Mouse (Mus musculus) lung, postnatal 14 days (tissue): Measurements from ENCODE around the gene Gtpbp1.
A peak's percentile ranks its signal among the peaks of the same experiment; 100 is the strongest.

Source experiments
- DNase-seq: peaks from one replicate; pipeline ENCODE4 v3.0.0; 2021

The Gtpbp1 gene

DNA sequence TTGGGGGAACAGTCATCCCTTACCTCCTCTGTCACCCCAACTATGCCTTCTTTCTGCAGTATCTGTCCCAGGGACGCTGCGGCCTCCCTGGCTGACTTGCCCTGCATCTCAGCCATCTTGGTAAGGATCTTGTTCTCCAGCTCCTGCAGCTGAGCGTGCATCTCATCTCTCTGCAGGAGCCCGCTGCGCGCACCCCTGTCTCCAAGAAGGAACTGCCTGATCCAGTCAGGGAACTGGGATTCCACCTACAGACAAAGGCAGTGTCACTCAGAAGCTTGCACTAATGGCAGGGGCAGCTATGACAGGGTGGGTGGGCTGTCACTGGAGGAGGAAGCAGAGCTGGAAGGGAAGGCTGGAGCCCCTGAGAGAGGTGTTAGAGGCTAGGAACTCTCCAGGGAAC is 37.2 kb downstream of the Gtpbp1 start:
- no peak for DNase-seq

DNA sequence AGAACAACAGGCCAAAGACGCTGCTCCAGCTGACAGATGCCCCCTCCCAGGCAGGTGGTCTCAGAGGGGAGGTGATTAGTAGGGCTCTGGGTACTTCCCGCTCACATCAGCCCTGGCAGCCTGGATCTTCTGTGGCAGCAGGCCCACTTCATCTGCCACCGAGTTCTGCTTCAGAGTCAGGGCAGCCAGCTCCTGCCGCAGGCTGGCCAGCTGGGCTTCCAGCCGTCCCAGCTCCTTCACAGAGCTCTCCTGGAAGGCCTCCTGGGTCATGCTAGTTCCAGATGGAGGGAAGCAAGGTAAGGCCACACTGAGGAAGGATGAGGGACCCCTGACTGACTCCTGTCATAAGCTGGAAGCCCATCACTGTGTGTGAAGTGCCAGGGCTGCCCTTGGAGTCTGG is 37.7 kb downstream of the Gtpbp1 start:
- DNase-seq = no peak

DNA sequence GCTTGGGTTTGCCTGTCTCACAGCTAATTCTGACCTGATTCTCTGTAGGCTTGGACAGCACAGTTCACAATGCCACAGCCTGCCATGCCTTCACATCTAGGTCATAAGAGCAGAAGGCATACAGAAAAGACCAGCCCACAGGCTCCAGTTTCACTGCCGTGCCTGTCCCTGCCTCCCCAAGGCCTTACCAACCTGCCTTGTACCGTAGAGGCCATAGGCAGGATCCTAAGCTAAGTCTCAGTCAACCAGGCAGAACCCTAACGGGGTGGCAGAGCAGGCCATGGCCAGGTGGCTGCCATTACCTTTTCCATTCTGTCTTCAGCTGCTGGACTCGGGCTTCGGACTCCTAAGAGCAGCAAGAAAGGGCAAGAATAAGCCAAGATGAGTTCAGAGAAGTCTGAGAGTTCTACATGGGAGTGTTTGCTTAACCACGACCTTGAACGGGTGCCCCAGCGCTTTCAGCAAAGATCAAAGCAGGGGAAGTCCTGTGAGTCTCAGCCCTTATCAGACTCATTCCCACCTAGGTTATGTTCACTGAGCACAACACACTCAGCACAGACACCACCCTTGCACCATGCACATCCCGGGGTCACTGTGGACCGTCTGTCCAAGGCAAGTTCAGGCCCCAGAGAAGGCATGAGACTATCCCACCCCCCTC is 38.2 kb downstream of the Gtpbp1 start:
- no peak for DNase-seq

DNA sequence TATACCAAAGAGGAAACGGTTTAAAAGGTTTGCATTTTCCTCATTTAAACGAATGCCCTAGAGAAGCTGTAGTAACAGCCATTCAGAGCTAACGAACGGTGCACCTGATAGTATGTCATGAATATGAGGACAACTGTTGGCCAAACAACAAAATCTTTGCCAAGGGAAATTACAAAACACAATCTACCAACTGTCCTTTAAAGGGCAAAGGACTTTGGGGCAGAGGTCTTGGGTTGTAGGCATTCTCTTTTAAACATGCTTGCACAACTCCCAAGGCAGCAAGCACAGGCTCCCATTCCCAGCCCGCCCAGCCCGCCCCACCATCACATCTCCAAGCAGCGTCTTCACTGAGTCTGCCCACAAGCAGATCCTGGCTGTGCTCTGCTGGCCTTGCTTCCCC is 40.9 kb downstream of the Gtpbp1 start:
- DNase-seq = no peak

DNA sequence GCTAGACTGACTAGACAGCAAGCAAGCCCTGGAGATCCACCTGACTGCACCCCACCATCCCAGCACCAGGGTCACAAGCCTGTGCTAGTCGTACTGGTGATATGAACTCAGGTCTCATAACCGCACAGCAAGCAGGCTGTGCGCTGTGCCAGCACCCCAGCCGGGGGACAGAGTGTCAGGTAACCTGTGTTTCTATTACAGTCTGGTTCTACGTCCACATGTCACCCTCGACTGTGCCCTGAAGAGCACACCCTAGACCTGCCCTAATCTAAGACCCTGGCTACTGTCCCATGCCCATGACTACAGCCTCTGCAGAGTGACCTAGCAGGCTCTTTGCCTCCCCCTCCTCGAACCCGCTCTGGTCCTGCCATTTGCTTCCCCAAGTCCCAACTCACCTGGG is 42.5 kb downstream of the Gtpbp1 start:
- DNase-seq = no peak

DNA sequence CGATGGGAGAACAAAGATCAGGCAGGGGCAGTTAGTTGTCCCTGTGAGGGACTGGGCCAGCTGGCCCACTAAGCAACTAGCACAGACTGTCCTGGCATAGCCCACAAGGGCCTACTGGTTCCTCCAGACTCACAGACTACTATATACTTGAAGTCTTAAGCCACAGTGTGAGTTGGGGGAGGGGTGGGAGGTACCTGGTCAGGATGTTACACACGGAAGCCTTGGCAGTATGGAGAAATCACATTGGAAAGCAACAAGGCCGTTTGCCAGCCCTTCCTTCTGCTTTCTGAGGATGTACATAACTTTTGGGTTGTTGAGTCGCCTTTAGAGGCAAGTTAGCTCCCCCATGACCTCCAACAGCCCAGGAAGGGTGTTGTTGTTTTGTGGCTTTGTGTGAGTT is 43.0 kb downstream of the Gtpbp1 start:
- no peak for DNase-seq

DNA sequence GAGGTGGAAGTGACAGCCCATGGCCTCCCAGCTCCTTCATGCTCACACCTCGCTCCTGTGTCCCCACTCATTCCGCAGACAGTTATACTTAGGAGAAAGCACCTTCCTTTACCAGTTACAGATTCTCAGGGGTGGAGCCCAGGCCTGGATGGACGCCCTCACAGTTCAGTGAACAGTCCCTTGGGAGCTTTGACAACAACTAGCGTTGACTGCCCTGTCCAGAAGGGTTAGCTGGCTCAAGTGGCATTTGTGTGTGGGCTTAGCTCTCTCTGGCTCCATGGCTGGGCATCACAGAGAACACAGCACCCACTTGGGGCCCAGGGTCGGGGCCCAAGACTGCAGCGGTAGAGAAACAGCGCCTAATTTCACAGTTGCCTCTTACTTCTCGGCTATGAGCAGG is 43.7 kb downstream of the Gtpbp1 start:
- DNase-seq = no peak

DNA sequence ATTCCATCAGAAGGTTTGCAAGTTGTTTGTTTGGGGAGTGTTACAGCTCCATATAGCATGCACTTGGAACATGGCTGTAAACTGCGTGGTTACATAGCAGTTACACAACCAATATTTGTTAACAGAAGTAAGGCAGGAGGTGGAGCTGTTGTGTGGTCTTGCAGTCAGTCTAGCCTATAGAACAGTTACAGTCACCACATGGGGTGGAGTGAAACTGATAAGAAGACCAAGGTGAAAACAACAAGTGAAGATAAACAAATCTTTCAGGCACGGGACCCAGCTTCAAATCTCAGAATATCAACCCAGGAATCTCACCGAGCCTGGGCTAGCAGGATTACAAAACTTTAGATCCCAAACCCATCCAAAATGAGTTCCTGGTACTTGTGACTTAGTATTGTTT is 50.1 kb downstream of the Gtpbp1 start:
- DNase-seq = no peak

DNA sequence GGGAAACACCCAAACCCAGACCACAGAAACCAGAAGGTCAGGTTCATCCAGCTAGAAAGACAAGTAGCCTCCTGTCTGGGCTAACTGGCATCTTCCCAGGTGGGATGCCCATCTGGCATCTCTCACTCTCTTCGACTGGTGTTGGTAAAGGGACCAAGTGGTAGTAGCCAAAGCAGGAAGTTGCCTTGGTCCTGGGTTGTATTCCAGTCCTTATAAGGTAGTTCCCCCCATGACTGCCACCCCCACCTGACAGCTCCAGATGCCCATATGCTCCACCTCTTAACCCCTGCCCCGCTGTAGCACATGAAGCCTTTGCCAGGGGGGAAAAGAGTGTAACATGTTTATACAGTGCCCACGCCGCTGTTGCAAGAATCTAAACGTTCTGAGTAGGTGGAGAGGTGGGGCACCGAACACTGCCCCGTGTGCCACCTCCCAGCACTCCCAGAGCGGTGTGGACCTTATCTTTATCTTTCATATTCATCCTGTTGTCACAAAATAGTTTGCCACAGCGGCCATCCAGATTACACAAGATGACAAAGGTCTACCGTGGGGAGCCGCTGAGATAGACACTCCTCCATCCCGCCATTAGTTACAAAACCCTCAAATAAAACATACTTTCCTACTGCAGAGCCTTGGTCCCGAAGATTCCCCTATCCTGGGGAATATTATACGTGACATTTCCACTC is 50.7 kb downstream of the Gtpbp1 start:
- no peak for DNase-seq

DNA sequence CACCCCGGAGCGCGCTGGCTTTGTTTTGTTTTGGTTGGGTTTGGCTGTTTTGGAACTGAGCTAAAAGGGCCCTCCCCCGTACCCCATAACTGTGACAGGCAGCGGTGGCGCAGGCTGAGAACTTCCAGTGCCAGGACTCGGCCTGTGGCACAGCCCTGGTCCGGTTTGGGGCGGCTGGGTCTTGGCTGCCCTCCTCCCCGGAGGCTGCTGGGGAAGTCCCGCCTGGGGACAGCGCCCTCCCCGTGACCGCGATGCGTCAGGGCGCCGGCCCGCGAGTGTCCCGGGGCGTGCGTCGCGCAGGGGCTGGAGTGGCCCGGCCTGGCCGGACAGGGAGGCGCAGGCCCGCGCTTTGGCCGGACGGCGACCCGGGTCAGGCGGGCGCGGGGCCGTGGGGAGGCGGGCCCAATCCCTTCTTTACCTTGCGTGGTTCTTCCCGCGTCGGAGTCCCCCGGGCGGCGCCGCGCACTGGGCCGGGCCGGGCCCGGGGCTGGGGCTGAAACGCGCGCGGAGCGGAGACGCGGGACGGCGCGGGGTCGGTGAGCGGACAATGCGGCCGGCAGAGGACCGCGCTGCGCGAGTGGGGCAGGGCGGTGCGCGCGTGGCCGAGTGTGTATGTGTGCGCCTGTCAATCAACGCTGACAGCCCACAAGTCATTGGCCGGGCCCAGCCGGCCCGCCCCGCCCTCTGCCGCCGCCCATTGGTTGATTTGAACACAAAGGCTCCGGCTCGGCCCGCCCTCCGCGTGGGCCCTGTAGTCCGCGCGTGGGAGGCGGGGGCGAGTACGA is 51.5 kb downstream of the Gtpbp1 start, which contains the start of gene Sun2:
TSS of gene Sun2 (minus strand) at position 616 of the 785 bp plus-strand sequence.
- peak; percentile 95 for DNase-seq

DNA sequence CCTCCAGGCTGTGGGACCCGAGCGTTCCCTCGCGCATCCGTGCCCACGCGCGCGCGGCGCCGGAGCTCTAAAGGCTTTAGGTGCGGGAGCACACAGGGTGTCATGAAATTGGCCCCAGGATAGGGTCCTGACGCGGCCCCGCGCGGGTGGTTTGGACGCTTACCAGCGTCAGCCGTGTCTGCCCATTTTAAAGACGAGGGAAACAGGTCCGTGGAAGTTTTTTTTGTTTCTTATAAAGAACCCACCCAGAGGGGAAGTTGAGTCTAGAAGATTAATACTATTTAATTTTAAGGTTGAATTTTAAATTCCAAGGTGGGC is 52.0 kb downstream of the Gtpbp1 start:
- no peak for DNase-seq

DNA sequence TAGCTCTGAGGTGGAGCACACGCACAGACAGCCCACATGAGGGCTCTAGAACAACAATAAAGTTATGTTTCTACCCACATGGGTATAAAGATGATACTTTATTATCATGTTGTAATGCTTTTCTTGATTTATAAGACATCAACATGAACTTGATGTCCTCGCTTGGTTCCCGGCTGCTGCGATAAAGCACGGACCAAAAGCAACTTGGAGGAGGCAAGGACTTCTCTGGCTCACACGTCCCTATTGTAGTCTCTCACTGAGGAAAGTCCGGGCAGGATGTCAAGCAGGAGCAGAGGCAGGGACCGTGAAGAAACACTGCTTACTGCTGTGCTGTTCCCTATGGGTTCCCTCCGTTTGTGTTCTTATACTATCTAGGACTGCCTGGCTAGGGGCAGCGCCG is 53.4 kb downstream of the Gtpbp1 start:
- no peak for DNase-seq

DNA sequence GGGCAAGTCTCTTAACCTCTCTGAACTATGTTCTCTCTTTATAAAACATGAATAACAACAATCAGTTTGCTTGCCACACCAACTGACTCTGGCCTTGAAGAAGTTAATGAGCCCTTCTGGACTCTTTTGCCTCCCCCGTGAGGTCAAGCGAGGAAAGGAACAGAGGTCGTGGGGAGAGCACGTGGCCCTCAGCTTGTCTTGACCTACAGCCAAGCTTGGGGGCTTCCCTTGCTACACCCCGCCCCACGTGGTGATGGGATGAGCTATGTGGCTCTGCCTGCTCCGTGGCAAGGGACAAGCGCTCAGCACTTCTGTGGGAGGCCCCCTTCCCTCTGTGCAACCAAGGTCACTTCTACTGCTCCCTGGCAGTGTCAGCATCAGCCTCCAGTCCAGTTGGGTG is 54.1 kb downstream of the Gtpbp1 start:
- no peak for DNase-seq

DNA sequence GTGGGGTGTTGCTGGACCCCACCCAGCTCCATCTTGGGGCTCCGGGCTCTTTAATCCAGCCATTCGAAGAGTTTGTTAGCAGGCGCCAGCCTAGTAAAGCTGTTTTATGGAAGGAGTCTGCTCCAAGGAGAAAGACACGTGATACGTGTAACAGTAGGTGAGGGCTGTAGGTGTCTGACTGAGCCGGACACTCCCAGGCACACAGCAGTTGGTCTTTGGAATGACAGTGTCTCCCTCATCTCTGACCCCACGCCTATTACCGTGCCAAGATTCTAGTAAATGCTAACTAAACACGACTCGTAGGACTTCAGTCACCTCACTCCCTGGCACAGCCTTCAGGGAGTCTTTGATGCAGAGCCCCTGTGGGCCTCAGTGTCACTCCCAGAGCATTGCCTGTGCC is 54.7 kb downstream of the Gtpbp1 start:
- DNase-seq = no peak

DNA sequence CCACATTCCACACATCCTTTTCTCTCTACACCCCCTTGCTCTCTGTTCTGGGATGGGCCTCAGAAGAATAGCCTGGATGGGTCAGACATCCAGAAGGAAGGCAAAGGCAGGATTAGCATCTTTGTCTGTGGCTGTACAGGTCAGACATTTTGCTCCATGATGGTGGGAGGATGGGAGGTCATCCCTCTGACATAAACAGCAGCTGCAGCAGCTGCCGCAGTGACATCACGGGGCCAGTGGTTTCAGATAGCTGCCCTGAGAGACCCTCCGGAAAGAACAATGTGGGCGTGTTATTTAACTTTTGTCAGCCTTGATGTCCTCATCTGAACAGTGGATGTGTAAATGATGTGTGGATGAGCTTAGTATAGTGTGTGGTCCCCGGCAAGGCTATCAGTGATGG is 55.2 kb downstream of the Gtpbp1 start:
- no peak for DNase-seq

DNA sequence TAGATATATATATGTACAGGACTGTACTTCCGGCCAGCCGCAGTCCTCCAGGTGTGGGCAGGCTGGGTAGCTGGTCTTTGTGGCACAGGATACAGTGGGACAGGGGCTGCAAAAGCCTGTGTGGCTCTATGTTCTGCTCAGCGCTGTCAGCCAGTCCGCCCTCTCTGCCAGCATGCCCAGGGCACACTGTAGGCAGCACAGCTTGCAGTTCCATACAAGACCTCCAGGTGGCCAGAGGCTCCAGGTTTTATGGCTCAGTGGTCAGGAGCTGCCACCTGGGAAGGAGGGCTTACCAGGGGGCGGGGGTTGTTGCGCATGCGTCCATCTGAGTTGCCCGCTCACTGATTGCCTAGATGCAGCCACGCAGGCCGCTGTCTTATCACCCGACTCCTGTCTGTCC is 57.4 kb downstream of the Gtpbp1 start:
- no peak for DNase-seq

DNA sequence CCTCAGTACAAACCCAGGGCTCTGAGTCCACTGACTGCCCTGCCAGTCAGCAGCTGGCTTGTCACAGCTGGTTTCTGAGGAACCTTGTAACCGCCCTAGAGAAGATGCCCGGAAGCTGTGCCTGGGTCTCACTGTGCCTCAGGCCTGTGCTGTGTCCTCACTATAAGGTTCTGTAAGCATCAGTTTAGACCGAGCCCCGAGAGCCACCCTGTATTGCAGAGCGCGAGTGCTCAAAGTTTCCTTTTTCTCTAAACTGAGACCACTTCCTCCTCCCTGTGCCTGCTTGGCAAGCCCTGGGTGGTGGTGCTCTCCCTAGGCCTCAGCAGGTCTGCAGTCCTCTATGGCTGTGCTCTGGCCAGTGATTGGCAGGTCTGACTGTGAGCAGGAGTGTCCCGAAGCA is 58.5 kb downstream of the Gtpbp1 start:
- no peak for DNase-seq

DNA sequence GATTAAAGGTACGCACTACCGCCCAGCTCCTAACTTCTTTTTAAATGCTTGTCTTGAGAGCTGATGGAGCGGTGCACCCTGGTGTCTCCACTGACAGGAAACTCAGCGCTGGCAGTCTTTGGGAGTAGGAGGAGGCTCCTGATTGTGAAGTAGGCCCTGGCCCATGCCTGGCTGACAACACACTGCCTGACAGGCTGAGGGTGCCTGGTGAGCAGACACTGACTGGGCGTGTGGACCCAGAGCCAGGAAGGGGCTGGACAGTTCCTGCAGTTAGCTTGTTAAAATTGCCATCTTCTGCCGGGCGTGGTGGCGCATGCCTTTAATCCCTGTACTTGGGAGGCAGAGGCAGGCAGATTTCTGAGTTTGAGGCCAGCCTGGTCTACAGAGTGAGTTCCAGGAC is 59.6 kb downstream of the Gtpbp1 start:
- DNase-seq = peak; percentile 53

DNA sequence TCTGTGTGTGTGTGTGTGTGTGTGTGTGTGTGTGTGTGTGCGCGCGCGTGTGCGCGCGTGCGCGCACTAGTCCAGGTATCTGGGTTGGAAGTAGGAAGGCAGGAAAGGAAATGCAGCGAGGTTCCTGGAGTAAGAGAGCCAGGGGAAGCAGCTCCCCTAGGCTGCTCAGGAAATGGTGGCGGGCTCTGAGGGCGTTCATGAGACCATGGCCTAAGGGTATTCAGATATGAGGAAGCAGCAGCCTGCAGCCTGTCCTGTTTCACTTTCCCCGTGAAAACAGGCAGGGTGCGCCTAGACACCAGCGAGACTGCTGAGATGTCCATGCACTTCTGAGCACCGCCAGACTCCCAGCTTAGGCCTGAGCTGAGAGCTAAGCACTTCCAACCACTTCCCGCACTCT is 61.1 kb downstream of the Gtpbp1 start:
- no peak for DNase-seq

DNA sequence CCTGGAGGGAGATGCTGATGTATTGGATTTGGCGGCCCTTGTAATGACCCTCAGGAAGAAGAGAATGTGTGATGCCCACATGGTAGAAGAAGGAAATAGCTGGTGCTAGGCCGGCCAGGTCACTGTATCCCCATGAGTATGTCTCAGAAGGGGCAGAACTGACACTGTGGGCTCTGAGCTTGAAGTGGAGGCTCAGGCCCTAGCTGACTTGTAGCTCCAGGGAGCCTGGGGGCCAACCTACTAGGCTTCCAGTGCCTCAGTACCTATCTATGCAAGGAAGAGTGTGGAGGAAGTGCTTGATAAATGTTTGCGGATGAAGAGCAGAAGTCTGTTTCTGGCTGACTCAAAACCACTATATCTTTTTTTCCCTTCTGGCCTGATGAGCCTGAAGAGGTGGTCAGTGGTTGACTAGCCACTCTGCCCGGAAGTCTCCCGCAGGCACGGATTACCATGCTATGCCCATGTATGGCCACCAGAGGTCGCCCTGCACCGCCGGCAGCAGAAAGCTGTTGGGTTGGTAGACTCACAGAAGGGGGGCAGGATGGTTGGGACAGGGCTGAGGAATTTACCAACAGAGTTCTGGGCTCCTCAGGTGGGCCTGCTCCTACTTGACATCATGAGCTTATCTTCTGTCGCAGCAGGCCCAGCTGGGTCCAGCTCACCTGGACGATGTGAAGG is 62.2 kb downstream of the Gtpbp1 start:
- DNase-seq = peak; percentile 82

DNA sequence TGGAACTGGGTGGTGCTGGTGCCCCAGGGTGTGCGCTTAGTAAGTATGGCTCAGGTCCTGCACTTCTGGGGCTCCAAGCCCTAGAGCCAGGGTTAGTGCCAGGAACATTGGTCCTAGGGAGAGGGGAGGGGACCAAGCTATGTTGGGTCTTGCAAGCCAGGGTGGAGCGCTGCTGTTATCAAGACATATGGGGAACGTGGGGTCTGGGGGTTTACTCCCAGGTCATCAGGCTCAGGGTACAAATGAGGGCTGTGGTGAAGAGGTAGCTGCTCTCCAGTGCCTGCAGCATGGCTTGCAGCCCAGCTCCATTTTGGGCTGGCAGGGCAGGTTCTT is 62.7 kb downstream of the Gtpbp1 start:
- DNase-seq = no peak

DNA sequence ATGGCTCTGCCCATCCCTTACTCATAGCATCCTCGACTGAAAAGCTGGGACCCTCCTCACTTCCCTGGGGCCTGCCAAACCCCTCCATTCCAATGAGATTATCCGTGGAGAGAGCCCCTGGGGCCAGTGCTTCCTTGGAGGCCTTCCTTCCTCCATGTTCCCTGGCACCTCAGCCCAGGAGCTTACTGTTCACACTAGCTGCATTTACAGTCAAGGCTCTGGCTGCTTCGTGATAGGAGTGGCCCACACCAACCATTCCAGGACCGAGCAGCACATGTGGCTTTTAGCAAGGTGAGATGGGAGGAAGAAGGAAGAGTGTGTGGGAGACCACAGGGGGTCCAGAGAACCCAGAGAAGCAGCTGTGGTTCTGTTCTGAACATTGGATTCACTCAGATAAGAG is 63.2 kb downstream of the Gtpbp1 start:
- DNase-seq = no peak

DNA sequence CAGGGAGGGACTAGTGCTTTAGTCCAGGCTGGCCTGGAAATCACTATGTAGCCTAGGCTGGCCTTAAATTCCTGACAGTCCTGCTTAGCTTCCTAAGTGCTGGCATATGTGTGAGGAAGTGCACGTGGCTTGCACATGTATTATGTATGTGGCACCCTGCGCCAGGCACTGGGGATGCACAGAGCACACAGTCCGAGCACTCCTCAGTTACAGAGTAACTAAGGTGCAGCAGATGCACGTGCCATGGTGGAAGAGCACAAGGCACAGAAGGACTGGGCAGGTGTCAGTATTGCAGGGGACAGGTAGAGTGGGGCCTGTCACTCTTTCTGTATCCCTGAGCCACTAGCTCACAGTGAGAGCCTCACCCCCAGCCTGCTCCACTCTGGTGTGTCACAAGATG is 64.5 kb downstream of the Gtpbp1 start:
- no peak for DNase-seq
